Mouse (Mus musculus): ENCODE results near the gene Zfp825. TPM values are rescaled to one million over a fixed set of nuclear protein-coding genes. Genes with fewer than 3 reads are reported as not detected.
"Not testable (repeated sequence)": the region's sequence is repeated elsewhere in the genome, so short reads cannot be mapped to it uniquely, and the experiment has no call there.

Gene Zfp825
- total RNA-seq (2015): 20.5 and 23.0 TPM in 2 replicates
- total RNA-seq (2017): 7.1 and 8.2 TPM in 2 replicates

- peak; percentile 97 for ATAC-seq (replicated peaks; ENCODE audit: poor library complexity)
Observed at GRCm38 (mm10) chr13:74493911-74494679, at the start of gene Zfp825. Gene Zfp825 (minus strand): TSS chr13:74493992.

- peak; percentile 50; the same call in 1 of the 2 replicates for ATAC-seq (replicated peaks; ENCODE audit: poor library complexity)
Observed at GRCm38 (mm10) chr13:74535418-74535817, 41.6 kb upstream of the Zfp825 start.

GRCm38 (mm10) chr13:74534864-74535263, 41.1 kb upstream of the Zfp825 start:
- peak; percentile 79 for ATAC-seq (replicated peaks; ENCODE audit: poor library complexity)

- no peak for ATAC-seq (replicated peaks; ENCODE audit: poor library complexity)
Observed at GRCm38 (mm10) chr13:74534096-74534495, 40.3 kb upstream of the Zfp825 start.

- not testable (repeated sequence) for ATAC-seq (replicated peaks; ENCODE audit: poor library complexity)
Observed at GRCm38 (mm10) chr13:74531251-74531650, 37.5 kb upstream of the Zfp825 start.

GRCm38 (mm10) chr13:74529372-74529715, 35.6 kb upstream of the Zfp825 start:
- ATAC-seq (replicated peaks; ENCODE audit: poor library complexity): peak; percentile 74

- ATAC-seq (replicated peaks; ENCODE audit: poor library complexity): peak; percentile 58; the same call in 1 of the 2 replicates
Observed at GRCm38 (mm10) chr13:74528519-74529371, 35.0 kb upstream of the Zfp825 start.

- ATAC-seq (replicated peaks; ENCODE audit: poor library complexity): peak; percentile 91
Observed at GRCm38 (mm10) chr13:74522481-74523237, 28.9 kb upstream of the Zfp825 start.

GRCm38 (mm10) chr13:74522141-74522480, 28.3 kb upstream of the Zfp825 start:
- not testable (repeated sequence) for ATAC-seq (replicated peaks; ENCODE audit: poor library complexity)

- not testable (repeated sequence) for ATAC-seq (replicated peaks; ENCODE audit: poor library complexity)
Observed at GRCm38 (mm10) chr13:74507981-74508380, 14.2 kb upstream of the Zfp825 start.

- ATAC-seq (replicated peaks; ENCODE audit: poor library complexity): not testable (repeated sequence)
Observed at GRCm38 (mm10) chr13:74502851-74503250, 9.1 kb upstream of the Zfp825 start.

GRCm38 (mm10) chr13:74499696-74500095, 5.9 kb upstream of the Zfp825 start:
- ATAC-seq (replicated peaks; ENCODE audit: poor library complexity): not testable (repeated sequence)

GRCm38 (mm10) chr13:74484326-74484725, 9.5 kb downstream of the Zfp825 start:
- ATAC-seq (replicated peaks; ENCODE audit: poor library complexity): not testable (repeated sequence)

GRCm38 (mm10) chr13:74471468-74471867, 22.3 kb downstream of the Zfp825 start:
- ATAC-seq (replicated peaks; ENCODE audit: poor library complexity): peak; percentile 72; the same call in 1 of the 2 replicates

GRCm38 (mm10) chr13:74462699-74463385, 30.9 kb downstream of the Zfp825 start:
- peak; percentile 99 for ATAC-seq (replicated peaks; ENCODE audit: poor library complexity)

- not testable (repeated sequence) for ATAC-seq (replicated peaks; ENCODE audit: poor library complexity)
Observed at GRCm38 (mm10) chr13:74462318-74462698, 31.5 kb downstream of the Zfp825 start.

- ATAC-seq (replicated peaks; ENCODE audit: poor library complexity): no peak
Observed at GRCm38 (mm10) chr13:74439895-74440294, 53.9 kb downstream of the Zfp825 start.

All from megakaryocyte progenitor cell, adult 5-6 weeks (primary cell).